Mouse (Mus musculus) stomach, postnatal 0 days (tissue): ENCODE measurements around the gene Nek7. TPM values are rescaled to one million over a fixed set of nuclear protein-coding genes. Genes with fewer than 3 reads are reported as not detected.
A peak's percentile ranks its signal among the peaks of the same experiment; 100 is the strongest.

Experiments
- ATAC-seq: fragments of 200-750 bp; cut with Nextera tagmentation; 2 replicates; pipeline ENCODE4 v1.8.0; 2017; ENCODE audit not compliant: low FRiP score, low TSS enrichment
- DNase-seq: peaks from one replicate; pipeline ENCODE4 v3.0.0-alpha.2; 2016; ENCODE audit warnings: low spot score
- H3K27ac ChIP-seq: fragments of 300-500 bp; sonication (generic); replicated peaks from 2 replicates; pipeline ENCODE4 v1.5.1; 2014; ENCODE audit warnings: mild to moderate bottlenecking, control low read depth
- H3K27me3 ChIP-seq: fragments of 300-500 bp; sonication (generic); 2 replicates; pipeline ENCODE4 v1.6.1; 2014; ENCODE audit warnings: low read length; ENCODE audit not compliant: control insufficient read depth, insufficient read depth
- H3K36me3 ChIP-seq: fragments of 300-500 bp; sonication (generic); 2 replicates; pipeline ENCODE4 v1.6.1; 2014; ENCODE audit warnings: low read length, mixed read lengths; ENCODE audit not compliant: control insufficient read depth, insufficient read depth
- H3K4me1 ChIP-seq: fragments of 300-500 bp; sonication (generic); replicated peaks from 2 replicates; pipeline ENCODE4 v1.6.1; 2014; ENCODE audit warnings: antibody characterized with exemption; ENCODE audit not compliant: control insufficient read depth, insufficient read depth
- H3K4me2 ChIP-seq: fragments of 300-500 bp; sonication (generic); replicated peaks from 2 replicates; pipeline ENCODE4 v1.6.1; 2014; ENCODE audit warnings: low read depth, mild to moderate bottlenecking, control low read depth, moderate library complexity
- H3K4me3 ChIP-seq: fragments of 300-500 bp; sonication (generic); 2 replicates; pipeline ENCODE4 v1.5.1; 2014; ENCODE audit warnings: low read depth, low read length, control low read depth
- H3K9ac ChIP-seq: fragments of 300-500 bp; sonication (generic); 2 replicates; pipeline ENCODE4 v1.6.1; 2014; ENCODE audit warnings: mild to moderate bottlenecking, low read length, control low read depth, mixed read lengths
- H3K9me3 ChIP-seq: fragments of 300-500 bp; sonication (generic); 2 replicates; pipeline ENCODE4 v1.6.1; 2016; ENCODE audit warnings: low read length; ENCODE audit not compliant: control insufficient read depth
- CTCF ChIP-seq: IDR thresholded peaks from 2 replicates; pipeline ENCODE4 v1.5.1; 2016; ENCODE audit warnings: antibody characterized with exemption, low read depth, mild to moderate bottlenecking, moderate library complexity
- EP300 ChIP-seq: optimal IDR thresholded peaks from 2 replicates; pipeline ENCODE3; 2016; ENCODE audit warnings: antibody characterized with exemption
- WGBS: fragments of 180-500 bp; shearing (Covaris S2); extraction: QIAGEN DNeasy Blood & Tissue Kit; methylation state at CpG from one replicate; pipeline ENCODE4 v1.1.7; 2014; 5-methylcytosine and 5-hydroxymethylcytosine counted together
- polyA plus RNA-seq: library from polyadenylated mRNA; unstranded; fragments of >200 nt; fragmentation: Nextera tagmentation; extraction: Ambion mirVana; gene quantifications from 2 replicates; pipeline ENCODE4 v1.2.1, GENCODE M21; 2015

Gene Nek7
- polyA plus RNA-seq, 1 experiment from 2014 or later = 40.0 TPM

DNA sequence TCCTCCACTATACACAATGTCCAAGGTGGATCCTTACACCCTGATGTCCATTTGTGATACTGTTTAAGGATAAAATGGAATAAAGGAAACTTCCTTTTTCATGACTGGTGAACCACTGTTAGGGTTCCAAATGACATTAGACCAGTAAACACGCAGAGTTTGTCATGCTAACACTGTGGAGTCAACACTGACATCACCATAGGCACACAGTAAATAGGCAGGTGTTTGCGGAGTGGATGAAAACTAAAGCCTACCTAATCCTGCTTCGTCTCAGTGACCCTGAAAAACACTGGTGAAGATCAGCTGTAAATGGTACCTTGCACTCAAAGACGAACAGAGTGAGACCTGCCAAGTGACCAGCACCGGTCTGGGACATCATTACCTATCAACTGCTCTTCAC is 26.0 kb downstream of the Nek7 start:
- H3K4me3 ChIP-seq = no peak overlapping the region
- 75% methylated on average over 5 of the region's 5 CpGs for WGBS

GRCm38 (mm10) chr1:138592466-138592865 is 27.5 kb downstream of the Nek7 start:
- Histone ChIP-seq H3K4me3 (no peak overlapping the region), H3K27me3 (no peaks in the 10 kb centered on the region), H3K36me3 (no peaks in the 10 kb centered on the region), H3K9me3 (no peaks in the 10 kb centered on the region), H3K27ac (0 out of 2 replicates have a peak overlapping the region, but pooled peaks have one; percentile 24), H3K9ac (no peak overlapping the region), H3K4me1 (peaks cover 3% of the 10 kb centered on the region; the same call in 1 of the 2 replicates), H3K4me2 (no peak overlapping the region)
- ATAC-seq (0 out of 2 replicates have a peak, but pooled peaks have one; percentile 43), DNase-seq (peak; percentile 23)
- WGBS = 92% methylated on average over 4 of the region's 4 CpGs
- TF ChIP-seq EP300 = no peak
- TF ChIP-seq CTCF = no peak

More for the DNA sequence above, 26.0 kb downstream of the Nek7 start:
- ATAC-seq (peak; percentile 68; the same call in 1 of the 2 replicates), DNase-seq (no peak)
- Histone ChIP-seq H3K4me1 (peaks cover 3% of the 10 kb centered on the region; the same call in 1 of the 2 replicates), H3K36me3 (no peaks in the 10 kb centered on the region), H3K4me2 (no peak overlapping the region), H3K9ac (no peak overlapping the region), H3K27me3 (no peaks in the 10 kb centered on the region), H3K9me3 (no peaks in the 10 kb centered on the region), H3K27ac (no peak overlapping the region)
- no peak for TF ChIP-seq CTCF
- no peak for TF ChIP-seq EP300

- Histone ChIP-seq H3K4me2 (no peak overlapping the region), H3K4me3 (no peak overlapping the region), H3K9ac (no peak overlapping the region), H3K27me3 (no peaks in the 10 kb centered on the region), H3K36me3 (no peaks in the 10 kb centered on the region), H3K27ac (no peak overlapping the region), H3K9me3 (no peaks in the 10 kb centered on the region), H3K4me1 (no peaks in the 10 kb centered on the region)
- DNase-seq = no peak
- no peak for TF ChIP-seq CTCF
- TF ChIP-seq EP300 = no peak
- peak; percentile 77; the same call in 1 of the 2 replicates for ATAC-seq
- 79% methylated on average over 8 of the region's 8 CpGs for WGBS
These were observed 29.4 kb downstream of the Nek7 start for GRCm38 (mm10) chr1:138590451-138591022.

DNA sequence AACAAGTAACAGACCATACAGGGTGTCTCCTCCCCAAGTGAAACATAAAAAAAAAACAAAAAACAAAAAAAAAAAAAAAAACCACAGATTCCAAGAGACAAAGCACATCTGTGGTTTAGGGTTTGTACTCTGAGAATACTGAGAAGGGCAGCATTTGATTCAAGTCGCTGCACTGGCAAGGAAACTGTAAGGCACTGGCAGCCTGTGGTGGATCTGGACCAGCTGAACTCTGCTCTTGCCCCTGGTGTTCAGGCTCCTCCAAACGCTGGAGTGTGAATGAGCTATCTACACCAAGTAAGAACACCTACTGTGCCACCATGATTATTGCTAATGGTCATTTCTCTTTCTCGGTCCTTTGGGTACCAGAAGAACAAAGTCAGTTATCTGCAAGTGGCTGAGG is 30.8 kb downstream of the Nek7 start:
- TF ChIP-seq EP300 (no peak), CTCF (no peak)
- 71% methylated on average over 3 of the region's 3 CpGs for WGBS
- DNase-seq = no peak
- no peak for ATAC-seq
- H3K27ac ChIP-seq = no peak overlapping the region
- H3K9ac ChIP-seq = no peak overlapping the region
- no peaks in the 10 kb centered on the region for H3K4me1 ChIP-seq
- no peaks in the 10 kb centered on the region for H3K36me3 ChIP-seq
- no peaks in the 10 kb centered on the region for H3K27me3 ChIP-seq
- H3K4me3 ChIP-seq = no peak overlapping the region
- no peaks in the 10 kb centered on the region for H3K9me3 ChIP-seq
- no peak overlapping the region for H3K4me2 ChIP-seq

DNA sequence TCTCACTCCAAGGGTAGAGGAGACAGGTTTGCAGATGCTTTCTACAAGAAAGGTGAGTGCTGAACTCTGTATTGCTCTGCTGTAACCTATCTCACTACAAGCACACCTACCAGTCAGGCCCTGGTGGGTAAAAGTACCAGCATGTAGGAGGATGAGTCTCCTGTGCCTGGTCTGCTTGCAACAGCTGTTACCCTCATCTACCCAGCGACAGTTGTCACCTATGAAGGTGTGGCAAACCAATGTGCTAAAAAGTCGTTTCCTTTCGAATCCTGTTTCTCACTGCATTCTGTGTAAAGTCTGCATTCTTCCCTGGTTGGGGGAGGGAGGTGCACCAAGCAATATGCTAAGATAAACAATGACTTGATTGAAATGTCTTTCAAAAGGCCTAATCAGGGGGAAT is 32.1 kb downstream of the Nek7 start:
- ATAC-seq (no peak), DNase-seq (no peak)
- H3K36me3 ChIP-seq = no peaks in the 10 kb centered on the region
- no peaks in the 10 kb centered on the region for H3K9me3 ChIP-seq
- H3K4me2 ChIP-seq = no peak overlapping the region
- H3K9ac ChIP-seq = no peak overlapping the region
- TF ChIP-seq CTCF (no peak), EP300 (no peak)
- no peaks in the 10 kb centered on the region for H3K27me3 ChIP-seq
- H3K4me1 ChIP-seq = no peaks in the 10 kb centered on the region
- 26% methylated on average over 3 of the region's 3 CpGs for WGBS
- H3K4me3 ChIP-seq = no peak overlapping the region
- H3K27ac ChIP-seq = no peak overlapping the region

DNA sequence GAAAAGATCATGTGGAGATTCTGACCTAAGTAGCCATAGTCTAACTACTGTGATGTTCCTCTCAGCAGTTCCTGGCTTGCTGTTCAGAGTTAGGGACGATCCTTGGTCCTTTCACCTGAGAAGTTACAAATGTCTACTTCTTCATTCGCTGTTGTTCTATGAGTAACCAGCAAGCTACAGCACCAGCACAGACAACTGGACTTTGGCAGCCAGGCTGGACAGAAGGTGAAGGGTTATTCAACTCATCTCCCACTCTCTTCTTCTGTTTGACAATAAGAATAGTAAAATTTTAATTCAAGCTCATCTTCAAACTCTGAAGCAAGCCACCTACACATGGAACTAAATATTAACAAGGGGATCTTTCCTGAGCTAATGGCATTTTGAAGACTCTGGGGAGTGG is 33.0 kb downstream of the Nek7 start:
- no peaks in the 10 kb centered on the region for H3K36me3 ChIP-seq
- 90% methylated on average over 2 of the region's 2 CpGs for WGBS
- no peak overlapping the region for H3K9ac ChIP-seq
- no peaks in the 10 kb centered on the region for H3K27me3 ChIP-seq
- no peak overlapping the region for H3K4me2 ChIP-seq
- DNase-seq = no peak
- no peak overlapping the region for H3K27ac ChIP-seq
- no peaks in the 10 kb centered on the region for H3K4me1 ChIP-seq
- no peak overlapping the region for H3K4me3 ChIP-seq
- no peak for ATAC-seq
- no peaks in the 10 kb centered on the region for H3K9me3 ChIP-seq
- no peak for TF ChIP-seq CTCF
- TF ChIP-seq EP300 = no peak
